Mouse (Mus musculus) ovary, adult 18-20 months (tissue): ENCODE data around the gene Setd6.

Source experiments
- DNase-seq: peaks from one replicate; pipeline ENCODE4 v3.0.0; 2022; ENCODE audit warnings: low spot score, mixed read lengths

Gene Setd6

GRCm38 (mm10) chr8:95711029-95711428 lies 4.7 kb upstream of the Setd6 start:
- no peak for DNase-seq

GRCm38 (mm10) chr8:95712395-95712794 lies 3.3 kb upstream of the Setd6 start:
- DNase-seq = no peak

- no peak for DNase-seq
Measured at GRCm38 (mm10) chr8:95713100-95714010, 2.3 kb upstream of the Setd6 start.

- no peak for DNase-seq
Measured at GRCm38 (mm10) chr8:95714367-95714766, 1.3 kb upstream of the Setd6 start.

GRCm38 (mm10) chr8:95714837-95715413 lies 756 bp upstream of the Setd6 start:
- DNase-seq = no peak

DNA sequence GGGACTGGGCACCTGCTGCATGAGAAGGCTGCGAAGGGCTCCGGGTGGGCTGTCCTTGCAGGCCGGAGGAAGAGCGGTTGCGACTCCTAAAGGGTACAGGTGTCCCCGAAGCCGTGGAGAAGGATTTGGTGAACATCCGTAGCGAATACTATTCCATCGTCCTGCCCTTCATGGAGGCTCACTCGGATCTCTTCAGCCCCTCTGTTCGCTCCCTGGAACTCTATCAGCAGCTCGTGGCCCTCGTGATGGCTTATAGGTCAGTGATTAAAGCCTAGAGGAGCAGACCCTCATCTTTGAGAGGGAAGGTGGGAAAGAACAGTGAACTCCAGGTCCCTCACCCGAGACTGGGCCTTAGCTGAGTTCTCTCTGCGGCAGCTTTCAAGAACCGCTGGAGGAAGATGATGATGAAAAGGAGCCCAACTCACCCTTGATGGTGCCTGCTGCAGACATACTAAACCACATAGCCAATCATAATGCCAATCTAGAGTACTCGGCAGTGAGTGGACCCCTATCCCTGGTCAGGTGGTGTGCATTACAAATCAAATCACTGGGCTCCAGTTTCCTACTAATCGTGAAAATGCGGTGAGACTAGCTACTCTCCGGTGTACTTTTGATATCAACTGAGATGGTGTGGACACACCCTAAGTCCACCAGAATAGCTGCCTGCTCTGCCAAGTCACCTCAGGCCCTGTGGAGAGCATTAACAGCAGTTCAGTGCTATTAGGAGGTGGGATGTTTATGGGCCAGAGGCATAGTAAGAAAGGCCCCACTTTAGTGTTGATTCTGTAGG lies 1.1 kb downstream of the Setd6 start:
- no peak for DNase-seq

DNA sequence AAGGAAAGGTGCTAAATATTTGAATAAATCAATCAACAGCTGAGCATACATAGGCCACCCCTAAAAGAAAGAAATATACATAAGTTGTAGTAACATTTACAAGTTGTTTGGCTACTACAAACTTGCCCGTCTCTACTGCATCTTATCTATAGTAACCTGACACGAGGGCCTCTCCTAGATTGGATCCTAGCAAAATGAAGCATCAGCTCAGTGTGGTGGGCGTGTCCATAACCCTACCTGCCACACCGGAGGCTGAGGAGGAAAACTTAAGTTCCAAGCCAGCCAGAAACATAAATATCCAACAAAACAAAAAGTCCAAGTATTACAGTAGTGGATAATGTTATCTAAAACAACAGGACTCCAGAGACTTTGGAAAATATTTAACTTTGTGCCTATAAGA lies 11.9 kb downstream of the Setd6 start:
- DNase-seq = no peak

DNA sequence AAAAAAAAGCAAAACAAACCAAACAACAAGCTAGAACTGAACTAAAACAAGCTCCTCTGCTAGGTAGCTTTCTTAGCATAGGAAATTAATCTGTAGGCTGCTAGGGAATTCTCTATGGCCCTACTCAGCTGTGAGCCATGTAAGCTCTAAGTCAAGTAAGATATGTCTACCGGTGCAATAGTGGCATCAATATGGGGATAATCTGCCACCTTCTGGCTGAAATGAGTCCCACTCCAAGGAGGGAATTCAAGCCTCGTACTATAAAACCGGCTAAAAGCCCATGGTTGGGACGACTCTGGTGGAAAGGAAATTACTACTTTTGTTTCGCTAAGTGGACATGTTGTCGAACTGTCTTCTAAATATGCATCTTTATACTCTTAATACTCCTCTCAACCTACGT lies 22.9 kb downstream of the Setd6 start:
- no peak for DNase-seq

GRCm38 (mm10) chr8:95741732-95742131 lies 26.1 kb downstream of the Setd6 start:
- no peak for DNase-seq

DNA sequence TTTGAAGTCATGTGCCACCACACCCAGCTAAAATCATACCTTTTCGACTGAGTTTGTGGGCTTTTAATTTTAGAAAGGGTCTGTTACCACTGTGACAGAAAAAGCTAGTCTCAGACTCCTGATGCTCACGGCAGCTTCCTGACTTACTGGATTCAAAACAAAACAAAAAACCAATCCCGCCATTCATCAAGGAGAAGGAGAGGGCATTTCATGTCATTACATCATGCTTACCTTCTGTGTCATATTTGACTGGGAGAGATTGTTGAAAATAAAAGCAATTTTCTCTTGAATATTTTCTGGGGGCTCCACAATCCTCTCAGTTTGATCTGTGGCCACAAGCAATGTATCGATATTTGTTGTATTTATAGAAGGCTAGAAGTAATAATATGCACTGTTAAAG lies 32.3 kb downstream of the Setd6 start:
- no peak for DNase-seq

GRCm38 (mm10) chr8:95751924-95752323 lies 36.2 kb downstream of the Setd6 start:
- no peak for DNase-seq

DNA sequence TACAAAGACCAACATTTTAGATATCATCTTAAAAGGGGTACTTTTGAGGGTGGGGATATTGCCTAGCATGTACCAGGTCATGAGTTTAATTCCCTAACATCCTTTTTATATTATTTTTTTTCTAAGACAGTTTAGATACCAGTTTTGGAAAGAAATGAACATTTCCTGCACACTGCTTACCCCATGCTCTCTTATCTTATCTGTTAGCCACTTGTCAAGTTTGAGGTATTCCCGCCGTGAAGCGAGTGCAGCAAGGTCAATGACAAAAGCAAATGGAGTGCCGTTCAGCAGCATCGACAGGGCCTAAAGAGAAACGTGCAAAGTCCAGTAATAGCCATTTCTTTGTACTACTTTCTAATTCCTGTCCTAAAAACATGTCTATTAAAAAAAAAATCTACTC lies 44.6 kb downstream of the Setd6 start:
- DNase-seq = no peak

- DNase-seq = no peak
Measured at GRCm38 (mm10) chr8:95764133-95764532, 48.5 kb downstream of the Setd6 start.
